Mouse (Mus musculus) hindbrain, embryonic 10.5 days (tissue): ENCODE results near the gene Acss2. TPM values are rescaled to one million over a fixed set of nuclear protein-coding genes. Genes with fewer than 3 reads are reported as not detected.

Experiments
- DNase-seq: peaks from one replicate; pipeline ENCODE4 v3.0.0-alpha.2; 2017; ENCODE audit warnings: low spot score
- H3K27ac ChIP-seq: fragments of 300-500 bp; sonication (generic); 2 replicates; pipeline ENCODE4 v1.5.1; 2016; ENCODE audit warnings: mild to moderate bottlenecking, moderate library complexity
- H3K27me3 ChIP-seq: fragments of 300-500 bp; sonication (generic); 2 replicates; pipeline ENCODE4 v1.6.1; 2016; ENCODE audit warnings: mild to moderate bottlenecking; ENCODE audit not compliant: poor library complexity, insufficient read depth, severe bottlenecking
- H3K36me3 ChIP-seq: fragments of 300-500 bp; sonication (generic); 2 replicates; pipeline ENCODE4 v1.6.1; 2016; ENCODE audit warnings: mild to moderate bottlenecking, moderate library complexity
- H3K4me1 ChIP-seq: fragments of 300-500 bp; sonication (generic); replicated peaks from 2 replicates; pipeline ENCODE4 v1.6.1; 2016; ENCODE audit warnings: mild to moderate bottlenecking
- H3K4me3 ChIP-seq: fragments of 300-500 bp; sonication (generic); 2 replicates; pipeline ENCODE4 v1.5.1; 2016; ENCODE audit warnings: mild to moderate bottlenecking, moderate library complexity
- H3K9me3 ChIP-seq: fragments of 300-500 bp; sonication (generic); 2 replicates; pipeline ENCODE4 v1.6.1; 2016; ENCODE audit warnings: mild to moderate bottlenecking, moderate library complexity
- WGBS: fragments of 180-500 bp; shearing (Covaris S2); methylation state at CpG from one replicate; pipeline ENCODE4 v1.1.7; 2016; 5-methylcytosine and 5-hydroxymethylcytosine counted together
- polyA plus RNA-seq: library from polyadenylated mRNA; unstranded; fragments of >200 nt; fragmentation: Nextera tagmentation; extraction: Ambion mirVana; gene quantifications from 2 replicates; pipeline ENCODE4 v1.2.1, GENCODE M21; 2016

Acss2 gene
- polyA plus RNA-seq, 1 experiment from 2014 or later = 19.7 TPM

DNA sequence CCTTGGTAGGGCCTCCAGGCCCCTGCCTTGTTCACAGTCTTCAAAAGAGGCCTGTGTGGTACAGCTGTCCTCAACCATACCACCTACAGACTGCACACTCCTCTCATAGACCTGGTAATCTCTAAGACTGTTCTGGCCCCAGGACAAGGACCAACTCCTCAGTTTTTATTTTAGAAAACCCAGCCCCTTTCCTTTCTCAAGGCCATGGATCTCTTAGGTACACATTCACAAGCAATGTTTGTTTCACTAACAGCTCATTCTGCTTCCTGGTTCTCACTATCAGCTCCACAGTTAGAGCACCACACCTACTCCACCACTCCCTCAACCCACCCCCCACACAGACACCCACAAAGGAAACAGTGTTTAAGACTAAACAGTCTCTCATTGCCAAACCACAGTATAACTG lies 35.2 kb downstream of the Acss2 start:
- 0 out of 2 replicates have a peak, but pooled peaks cover 5% of the 10 kb centered on the region for H3K4me1 ChIP-seq
- DNase-seq = no peak
- H3K27ac ChIP-seq = no peak overlapping the region
- H3K9me3 ChIP-seq = no peaks in the 10 kb centered on the region
- H3K27me3 ChIP-seq = no peaks in the 10 kb centered on the region
- H3K36me3 ChIP-seq = no peaks in the 10 kb centered on the region
- H3K4me3 ChIP-seq = no peak overlapping the region

DNA sequence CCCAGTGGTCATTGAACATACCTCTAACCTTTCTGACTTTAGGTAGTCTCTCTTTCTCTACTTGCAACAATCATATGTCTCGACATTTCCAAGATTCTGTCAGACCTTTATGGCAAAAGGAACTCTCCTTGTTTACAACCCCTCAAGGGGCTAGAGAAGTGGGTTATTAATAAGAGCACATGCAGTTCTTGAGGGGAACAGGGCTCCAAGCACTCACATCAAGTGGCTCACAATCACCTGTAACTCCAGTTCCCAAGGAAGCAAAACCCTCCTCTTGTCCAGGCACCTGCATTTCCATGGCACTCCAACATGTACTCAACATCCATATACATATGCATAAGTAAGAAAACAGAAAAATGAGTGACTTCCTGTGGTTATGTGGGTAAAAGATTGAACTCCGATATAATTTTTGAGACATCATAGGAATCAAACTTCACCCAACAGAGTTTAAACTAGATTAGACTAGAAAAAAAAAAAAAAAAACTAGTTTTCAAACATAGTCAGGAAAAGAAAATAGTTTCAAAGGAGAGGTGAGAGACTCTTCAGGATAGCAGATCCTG lies 36.8 kb downstream of the Acss2 start:
- no peak overlapping the region for H3K27ac ChIP-seq
- H3K4me3 ChIP-seq = no peak overlapping the region
- no peaks in the 10 kb centered on the region for H3K27me3 ChIP-seq
- H3K4me1 ChIP-seq = 0 out of 2 replicates have a peak, but pooled peaks cover 5% of the 10 kb centered on the region
- DNase-seq = no peak
- WGBS = 89% methylated on average over 2 of the region's 2 CpGs
- no peaks in the 10 kb centered on the region for H3K9me3 ChIP-seq
- H3K36me3 ChIP-seq = peaks cover 6% of the 10 kb centered on the region; the same call in 1 of the 2 replicates

DNA sequence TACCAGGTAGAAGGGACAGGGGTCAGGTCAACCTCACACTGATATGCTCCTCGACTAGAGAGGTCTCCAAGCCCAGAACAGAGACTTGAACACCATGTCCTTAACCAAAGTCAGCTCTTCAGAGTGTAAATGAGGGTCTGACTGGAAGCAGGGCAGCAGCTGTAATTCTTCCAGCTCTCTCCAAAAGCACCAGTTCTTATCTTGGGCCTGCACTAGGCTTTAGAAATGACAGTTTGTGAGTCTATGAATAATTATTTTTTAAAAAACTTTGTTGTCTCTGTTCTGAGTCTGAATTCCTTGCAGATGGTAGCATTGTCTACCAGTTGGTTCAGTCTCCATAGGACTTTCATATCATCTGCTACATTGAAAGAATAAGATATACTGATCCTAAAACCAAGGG lies 44.5 kb downstream of the Acss2 start:
- no peak for DNase-seq
- Histone ChIP-seq H3K36me3 (peaks cover 28% of the 10 kb centered on the region; the same call in 1 of the 2 replicates), H3K27ac (no peak overlapping the region), H3K9me3 (no peaks in the 10 kb centered on the region), H3K27me3 (no peaks in the 10 kb centered on the region), H3K4me3 (no peak overlapping the region), H3K4me1 (0 out of 2 replicates have a peak, but pooled peaks cover 2% of the 10 kb centered on the region)
- 65% methylated on average over 1 of the region's 1 CpGs for WGBS

DNA sequence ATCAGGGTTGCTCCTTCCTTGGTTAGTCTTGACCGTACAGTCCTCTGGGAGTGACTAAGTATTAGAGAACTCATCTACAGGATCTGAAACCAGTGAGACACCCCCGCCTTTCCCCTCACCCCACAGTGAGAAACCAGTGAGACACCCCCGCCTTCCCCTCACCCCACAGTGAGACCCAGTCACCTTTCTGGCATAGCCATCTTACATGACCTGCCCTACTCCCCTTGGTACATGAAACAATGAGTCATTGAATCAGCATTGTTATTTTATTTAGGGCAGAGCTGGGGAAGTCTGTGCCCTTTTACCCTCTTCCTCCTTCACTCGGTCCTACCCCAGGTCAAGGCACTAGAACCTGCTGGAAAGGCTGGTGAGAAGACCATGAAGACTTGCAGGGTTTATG lies 45.2 kb downstream of the Acss2 start:
- Histone ChIP-seq H3K9me3 (no peaks in the 10 kb centered on the region), H3K4me3 (no peak overlapping the region), H3K27me3 (no peaks in the 10 kb centered on the region), H3K36me3 (peaks cover 31% of the 10 kb centered on the region; the same call in 1 of the 2 replicates), H3K27ac (no peak overlapping the region), H3K4me1 (no peaks in the 10 kb centered on the region)
- WGBS = 86% methylated on average over 4 of the region's 4 CpGs
- no peak for DNase-seq

DNA sequence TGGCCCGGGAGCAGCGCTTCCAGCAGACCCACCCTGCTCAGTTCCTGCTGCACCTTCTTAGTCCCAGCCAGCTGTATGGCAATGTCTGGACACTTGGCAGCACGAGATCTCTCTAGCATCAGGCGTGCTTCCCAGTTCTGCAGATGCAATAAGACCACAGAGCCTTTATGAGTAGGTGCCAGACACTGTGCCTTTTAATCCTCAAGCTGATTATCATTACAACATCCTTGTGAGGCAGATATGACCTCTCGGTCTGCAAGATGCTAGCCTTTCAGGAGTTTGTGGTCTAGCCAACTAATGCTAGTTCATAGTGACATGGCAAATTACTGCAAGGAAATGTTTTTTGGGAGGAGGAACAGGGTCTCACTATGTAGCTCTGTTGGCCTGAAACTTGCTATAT lies 50.0 kb downstream of the Acss2 start:
- no peaks in the 10 kb centered on the region for H3K9me3 ChIP-seq
- no peak for DNase-seq
- no peak overlapping the region for H3K27ac ChIP-seq
- no peaks in the 10 kb centered on the region for H3K27me3 ChIP-seq
- 89% methylated on average over 5 of the region's 5 CpGs for WGBS
- H3K36me3 ChIP-seq = peaks cover 22% of the 10 kb centered on the region; the same call in 1 of the 2 replicates
- H3K4me3 ChIP-seq = no peak overlapping the region
- peaks cover 3% of the 10 kb centered on the region; the same call in 1 of the 2 replicates for H3K4me1 ChIP-seq

DNA sequence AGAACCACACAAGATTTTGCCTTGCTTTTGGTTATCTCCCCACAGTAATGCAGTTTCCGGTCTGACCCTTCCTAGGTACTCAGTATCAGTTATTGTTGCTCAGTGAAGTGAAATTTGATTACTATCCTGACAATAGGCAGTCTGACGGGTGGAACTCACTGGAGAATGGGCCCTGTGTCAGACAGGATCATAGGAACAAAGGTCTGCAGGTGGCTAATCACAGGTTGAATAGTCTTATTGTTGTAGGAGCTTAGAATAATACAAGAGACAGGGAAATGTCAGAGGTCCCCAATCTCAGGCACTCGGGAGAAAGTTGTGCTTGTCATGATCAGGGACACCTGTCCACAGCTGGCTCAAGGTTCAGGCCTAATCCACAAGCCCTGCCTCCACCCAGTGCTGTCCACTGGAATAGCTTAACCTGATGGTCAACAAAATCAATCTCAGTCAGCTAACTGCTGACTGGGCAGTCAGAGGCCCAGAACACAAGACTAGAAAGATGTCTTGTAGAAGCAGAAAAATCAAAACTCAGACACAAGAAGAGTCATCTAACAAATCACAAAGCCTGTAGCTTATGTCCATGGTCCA lies 51.6 kb downstream of the Acss2 start:
- WGBS = 29% methylated on average over 3 of the region's 3 CpGs
- peaks cover 17% of the 10 kb centered on the region; the same call in 1 of the 2 replicates for H3K36me3 ChIP-seq
- no peaks in the 10 kb centered on the region for H3K27me3 ChIP-seq
- no peak for DNase-seq
- H3K27ac ChIP-seq = no peak overlapping the region
- H3K9me3 ChIP-seq = no peaks in the 10 kb centered on the region
- H3K4me1 ChIP-seq = peaks cover 3% of the 10 kb centered on the region; the same call in 1 of the 2 replicates
- no peak overlapping the region for H3K4me3 ChIP-seq

DNA sequence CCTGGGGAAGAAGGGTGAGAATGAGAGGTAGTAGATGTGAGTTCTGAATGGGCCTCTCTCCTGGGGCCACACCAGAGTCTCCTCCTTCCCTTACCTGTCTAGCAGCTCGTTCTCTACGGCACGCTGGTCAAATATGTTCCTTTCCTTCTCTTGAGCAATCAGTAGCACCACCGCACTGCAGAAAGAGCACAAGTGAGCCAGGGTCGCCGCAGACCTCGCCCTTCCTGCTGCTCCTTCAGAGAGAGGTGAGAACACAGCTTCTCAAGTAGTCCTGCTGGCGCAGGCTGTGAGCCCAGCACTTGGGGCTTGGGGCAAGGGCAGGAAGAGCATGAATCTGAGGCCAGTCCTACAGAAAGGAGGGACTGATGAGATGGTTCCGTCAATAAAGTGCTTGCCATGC lies 55.3 kb downstream of the Acss2 start:
- Histone ChIP-seq H3K4me1 (peaks cover 3% of the 10 kb centered on the region; the same call in 1 of the 2 replicates), H3K36me3 (0 out of 2 replicates have a peak, but pooled peaks cover 6% of the 10 kb centered on the region), H3K27ac (no peak overlapping the region), H3K9me3 (no peaks in the 10 kb centered on the region), H3K4me3 (no peak overlapping the region), H3K27me3 (no peaks in the 10 kb centered on the region)
- 89% methylated on average over 9 of the region's 9 CpGs for WGBS
- no peak for DNase-seq

DNA sequence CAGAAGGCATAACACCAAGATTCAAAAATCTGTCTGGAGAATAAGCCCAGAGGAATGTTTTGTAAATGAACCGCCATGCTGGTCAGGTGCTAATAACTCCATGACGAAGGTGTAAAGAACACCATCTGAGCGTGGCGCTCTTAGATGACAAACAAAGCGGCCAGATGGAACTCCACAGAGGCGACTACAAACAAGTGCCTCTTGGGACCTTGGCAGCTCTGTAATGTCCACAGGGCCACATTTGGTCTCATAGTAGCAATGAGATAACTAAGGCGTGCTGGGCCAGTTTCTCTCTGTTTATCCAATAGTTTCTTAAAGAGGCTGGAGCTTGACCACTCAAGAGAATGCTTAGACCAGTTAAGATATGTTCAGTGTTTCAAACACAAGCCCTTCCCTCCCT lies 56.2 kb downstream of the Acss2 start:
- Histone ChIP-seq H3K27ac (no peak overlapping the region), H3K4me3 (no peak overlapping the region), H3K36me3 (0 out of 2 replicates have a peak, but pooled peaks cover 6% of the 10 kb centered on the region), H3K4me1 (peaks cover 3% of the 10 kb centered on the region; the same call in 1 of the 2 replicates), H3K27me3 (no peaks in the 10 kb centered on the region), H3K9me3 (no peaks in the 10 kb centered on the region)
- WGBS = 93% methylated on average over 7 of the region's 7 CpGs
- no peak for DNase-seq

DNA sequence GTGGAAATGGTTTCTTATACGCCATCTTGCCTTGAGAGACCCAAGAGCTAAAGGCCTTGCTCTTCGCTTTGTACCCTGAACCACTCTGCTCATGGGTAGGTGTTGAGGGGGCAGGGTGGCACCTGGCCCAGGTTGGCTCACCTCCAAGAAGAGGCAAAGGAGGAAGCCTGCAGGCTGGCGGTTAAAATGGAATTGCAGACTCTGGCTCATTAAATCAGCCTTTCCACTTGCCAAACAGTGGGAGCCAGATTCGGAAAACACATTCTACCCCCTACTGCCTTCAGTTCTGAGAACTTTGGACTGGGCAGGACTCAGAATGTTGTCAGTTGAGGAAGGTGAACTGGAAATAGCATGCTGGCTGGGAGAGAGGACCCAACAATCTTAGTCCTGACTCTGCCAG lies 57.0 kb downstream of the Acss2 start:
- no peak overlapping the region for H3K27ac ChIP-seq
- 0 out of 2 replicates have a peak, but pooled peaks cover 6% of the 10 kb centered on the region for H3K36me3 ChIP-seq
- H3K9me3 ChIP-seq = no peaks in the 10 kb centered on the region
- no peaks in the 10 kb centered on the region for H3K27me3 ChIP-seq
- 89% methylated on average over 4 of the region's 4 CpGs for WGBS
- no peaks in the 10 kb centered on the region for H3K4me1 ChIP-seq
- H3K4me3 ChIP-seq = no peak overlapping the region
- DNase-seq = no peak

DNA sequence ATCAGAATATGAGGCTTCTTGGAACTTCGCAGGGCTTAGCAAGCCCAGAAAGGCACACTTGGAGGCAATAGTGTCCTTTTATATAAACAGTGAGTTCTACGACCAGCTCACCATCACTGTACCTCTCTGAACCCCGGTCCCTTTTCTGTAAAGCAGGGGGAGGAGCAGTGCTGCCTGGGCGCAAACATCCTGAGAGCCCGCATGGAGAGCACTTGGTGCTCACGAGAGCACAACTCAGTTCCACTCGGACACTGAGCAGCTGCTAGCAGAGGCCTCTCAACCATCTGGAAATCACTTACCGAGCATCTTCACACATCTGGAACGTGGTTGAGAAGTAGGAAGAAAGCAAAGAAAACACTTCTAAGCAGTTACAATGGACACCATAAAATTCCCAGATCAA lies 58.9 kb downstream of the Acss2 start:
- no peak for DNase-seq
- no peaks in the 10 kb centered on the region for H3K4me1 ChIP-seq
- 84% methylated on average over 9 of the region's 9 CpGs for WGBS
- no peaks in the 10 kb centered on the region for H3K9me3 ChIP-seq
- no peak overlapping the region for H3K4me3 ChIP-seq
- H3K36me3 ChIP-seq = 0 out of 2 replicates have a peak, but pooled peaks cover 6% of the 10 kb centered on the region
- no peaks in the 10 kb centered on the region for H3K27me3 ChIP-seq
- no peak overlapping the region for H3K27ac ChIP-seq

DNA sequence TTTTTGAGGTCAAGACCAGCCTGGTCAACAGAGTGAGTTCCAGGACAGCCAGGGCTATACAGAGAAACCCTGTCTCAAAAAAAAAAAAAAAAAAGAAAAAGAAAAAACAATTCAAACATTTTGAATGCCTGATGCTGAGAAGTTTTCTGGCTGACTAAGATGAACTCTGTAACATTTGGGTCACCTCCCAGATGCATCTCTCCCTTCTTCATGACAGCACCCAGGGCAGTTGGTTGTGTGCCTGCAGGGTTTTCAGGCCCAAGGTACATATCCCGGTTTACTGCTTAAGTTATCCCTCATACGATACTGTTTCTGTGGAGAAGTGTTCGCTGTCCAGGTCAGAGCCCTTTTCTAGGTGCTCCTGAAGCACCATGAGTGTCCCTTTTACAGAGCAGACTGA lies 62.6 kb downstream of the Acss2 start:
- Histone ChIP-seq H3K4me3 (no peak overlapping the region), H3K27me3 (no peaks in the 10 kb centered on the region), H3K27ac (no peak overlapping the region), H3K4me1 (no peaks in the 10 kb centered on the region; the same call in 1 of the 2 replicates), H3K36me3 (no peaks in the 10 kb centered on the region), H3K9me3 (no peaks in the 10 kb centered on the region)
- 93% methylated on average over 3 of the region's 3 CpGs for WGBS
- no peak for DNase-seq

DNA sequence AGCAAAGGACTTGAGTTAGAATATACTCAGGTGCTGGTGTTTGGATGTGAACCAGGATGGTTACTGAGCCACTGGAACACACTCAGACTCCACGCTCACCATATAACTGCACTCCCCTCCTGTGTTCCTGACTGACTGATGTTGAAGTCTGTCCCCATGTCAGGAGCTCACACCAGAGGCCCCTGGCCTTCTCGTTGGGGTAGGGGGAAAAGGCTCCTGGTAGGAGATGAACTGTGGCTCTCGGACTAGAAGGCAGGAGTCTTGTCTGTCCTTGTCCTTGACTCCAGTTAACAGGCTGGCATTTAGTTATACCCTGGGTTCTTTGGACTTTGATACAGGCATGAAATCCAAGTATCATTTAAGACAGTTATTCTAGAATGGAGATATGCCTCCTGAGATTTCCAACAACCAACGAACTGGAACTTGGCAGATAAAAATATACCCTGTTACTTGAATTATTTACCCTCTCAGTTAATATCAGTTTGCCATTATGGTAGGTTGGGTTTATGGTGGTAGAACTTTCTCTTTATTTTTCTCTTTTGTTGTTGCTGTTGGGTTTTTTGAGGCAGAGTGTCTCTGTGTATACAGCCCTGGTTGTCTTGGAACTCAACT lies 64.7 kb downstream of the Acss2 start:
- Histone ChIP-seq H3K9me3 (no peaks in the 10 kb centered on the region), H3K36me3 (no peaks in the 10 kb centered on the region), H3K4me1 (peaks cover 5% of the 10 kb centered on the region; the same call in 1 of the 2 replicates), H3K4me3 (no peak overlapping the region), H3K27me3 (no peaks in the 10 kb centered on the region), H3K27ac (no peak overlapping the region)
- no peak for DNase-seq
- 77% methylated on average over 4 of the region's 4 CpGs for WGBS

DNA sequence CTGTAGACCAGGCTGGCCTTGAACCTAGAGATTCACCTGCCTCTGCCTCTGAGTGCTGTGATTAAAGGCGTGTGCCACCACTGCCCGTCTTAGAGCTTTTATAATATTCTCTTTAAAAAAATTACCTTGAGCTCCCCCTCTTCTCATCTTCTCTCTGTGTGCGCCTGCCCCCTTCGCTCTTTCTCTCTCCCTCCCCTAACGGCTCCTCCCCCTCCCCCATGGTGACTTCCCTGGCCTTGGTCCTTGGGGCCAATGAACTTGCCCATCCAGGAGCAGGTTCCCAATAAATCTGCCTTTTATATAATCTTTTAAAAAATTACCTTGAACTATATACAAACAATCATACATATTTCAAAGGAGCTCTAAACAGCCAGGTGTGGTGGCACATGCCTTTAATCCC lies 65.2 kb downstream of the Acss2 start:
- Histone ChIP-seq H3K9me3 (no peaks in the 10 kb centered on the region), H3K27ac (no peak overlapping the region), H3K36me3 (no peaks in the 10 kb centered on the region), H3K4me1 (peaks cover 5% of the 10 kb centered on the region; the same call in 1 of the 2 replicates), H3K4me3 (no peak overlapping the region), H3K27me3 (no peaks in the 10 kb centered on the region)
- DNase-seq = no peak
- 88% methylated on average over 5 of the region's 5 CpGs for WGBS
